Mouse (Mus musculus) C2C12 (cell line): ENCODE measurements at regions not wholly inside any gene's neighbourhood (a gene's known extent, or its start where the extent isn't known, plus 50 kb on each side); places are given as distances from the start of the nearest gene placed in this dataset.

ENCODE experiments used
- H3K27me3 ChIP-seq: one replicate; pipeline ENCODE4 v1.6.1; 2011; ENCODE audit not compliant: control insufficient read depth, insufficient read depth, insufficient read length
- H3K36me3 ChIP-seq: one replicate; pipeline ENCODE4 v1.6.1; 2011; ENCODE audit not compliant: control insufficient read depth, insufficient read depth
- H3K4me3 ChIP-seq: one replicate; pipeline ENCODE4 v1.5.1; 2011; ENCODE audit warnings: mild to moderate bottlenecking, control low read depth; ENCODE audit not compliant: poor library complexity, insufficient read depth, severe bottlenecking
- H3K79me2 ChIP-seq: one replicate; pipeline ENCODE4 v1.6.1; 2011; ENCODE audit not compliant: control insufficient read depth, insufficient read depth
- H3K79me3 ChIP-seq: one replicate; pipeline ENCODE4 v1.6.1; 2011; ENCODE audit warnings: low read depth, control low read depth
- H3ac ChIP-seq: one replicate; pipeline ENCODE3; 2011; ENCODE audit warnings: low read depth; ENCODE audit not compliant: control insufficient read depth, insufficient read length
- CEBPB ChIP-seq: IDR thresholded peaks from one replicate; pipeline ENCODE4 v1.6.1; 2011; ENCODE audit warnings: low read depth, mild to moderate bottlenecking, control low read depth, moderate library complexity
- CTCF ChIP-seq: IDR thresholded peaks from one replicate; pipeline ENCODE4 v1.5.1; 2011; ENCODE audit not compliant: control insufficient read depth, insufficient read depth, insufficient read length
- FOSL1 ChIP-seq: IDR thresholded peaks from one replicate; pipeline ENCODE4 v1.8.0; 2011; ENCODE audit warnings: mild to moderate bottlenecking, low read length; ENCODE audit not compliant: poor library complexity, insufficient read depth, severe bottlenecking
- MAX ChIP-seq: IDR thresholded peaks from one replicate; pipeline ENCODE4 v1.6.1; 2011; ENCODE audit warnings: mild to moderate bottlenecking, control low read depth
- MYOD1 ChIP-seq: IDR thresholded peaks from one replicate; pipeline ENCODE4 v1.6.1; 2011; ENCODE audit warnings: low read depth; ENCODE audit not compliant: control insufficient read depth, insufficient read length
- MYOG ChIP-seq: IDR thresholded peaks from one replicate; pipeline ENCODE4 v1.6.1; 2011; ENCODE audit not compliant: control insufficient read depth, insufficient read length; ENCODE audit errors: extremely low read depth
- USF1 ChIP-seq: IDR thresholded peaks from one replicate; pipeline ENCODE4 v1.6.1; 2011; ENCODE audit warnings: low read depth, mild to moderate bottlenecking, control low read depth, moderate library complexity

DNA sequence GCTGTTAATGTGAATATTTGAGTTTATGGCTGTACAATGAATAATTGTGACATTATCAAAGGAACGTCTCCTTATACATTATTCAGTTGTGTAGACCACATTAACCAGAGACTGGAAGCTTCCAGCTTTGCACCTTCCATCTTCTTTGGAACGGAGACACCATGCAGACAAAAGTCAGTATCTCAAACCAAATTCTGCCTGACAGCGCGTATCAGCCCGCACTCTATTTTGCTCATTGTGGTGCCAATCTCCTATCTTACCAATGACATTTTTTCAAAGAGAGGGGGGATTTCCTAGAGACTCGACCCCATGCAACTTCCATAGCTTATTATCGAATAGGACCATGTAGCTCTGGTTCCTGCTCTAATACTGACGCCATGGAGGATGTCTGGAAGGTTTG lies 69.9 kb upstream of the Tmco5 start:
- no peaks in the 10 kb centered on the region for H3K36me3 ChIP-seq
- H3K79me3 ChIP-seq, result no peaks in the 10 kb centered on the region
- TF ChIP-seq CTCF (no peak), MAX (no peak), USF1 (no peak), FOSL1 (no peak), MYOG (no peak), MYOD1 (no peak), CEBPB (no peak)
- H3ac ChIP-seq, result no peak overlapping the region
- H3K4me3 ChIP-seq, result no peak overlapping the region
- H3K79me2 ChIP-seq, result no peaks in the 10 kb centered on the region
- H3K27me3 ChIP-seq, result no peaks in the 10 kb centered on the region

DNA sequence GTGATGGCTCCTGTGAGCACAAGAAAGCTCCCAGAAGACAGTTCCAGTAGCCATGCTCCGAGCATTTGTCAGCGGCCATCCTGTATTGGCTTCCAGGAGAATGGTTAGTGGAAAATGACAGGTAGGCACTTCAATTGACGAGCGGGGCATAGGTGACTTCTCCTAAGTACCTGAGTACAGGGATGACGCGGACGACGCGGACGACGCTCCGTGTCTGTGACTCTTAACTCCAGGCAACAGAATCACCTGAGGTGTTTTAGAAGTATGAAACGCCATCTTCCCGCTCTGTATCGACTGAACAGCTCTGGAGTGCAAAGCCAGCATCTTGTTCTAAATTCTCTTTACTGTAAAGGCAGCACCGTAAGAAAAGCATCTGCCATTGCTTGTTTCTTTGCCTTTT lies 68.4 kb upstream of the Tmco5 start:
- Histone ChIP-seq H3K79me3 (no peaks in the 10 kb centered on the region), H3K36me3 (no peaks in the 10 kb centered on the region), H3K4me3 (no peak overlapping the region), H3K27me3 (no peaks in the 10 kb centered on the region), H3ac (no peak overlapping the region), H3K79me2 (no peaks in the 10 kb centered on the region)
- no peak for TF ChIP-seq USF1
- no peak for TF ChIP-seq CTCF
- TF ChIP-seq FOSL1, result no peak
- no peak for TF ChIP-seq MAX
- TF ChIP-seq MYOD1, result no peak
- no peak for TF ChIP-seq MYOG
- TF ChIP-seq CEBPB, result no peak

DNA sequence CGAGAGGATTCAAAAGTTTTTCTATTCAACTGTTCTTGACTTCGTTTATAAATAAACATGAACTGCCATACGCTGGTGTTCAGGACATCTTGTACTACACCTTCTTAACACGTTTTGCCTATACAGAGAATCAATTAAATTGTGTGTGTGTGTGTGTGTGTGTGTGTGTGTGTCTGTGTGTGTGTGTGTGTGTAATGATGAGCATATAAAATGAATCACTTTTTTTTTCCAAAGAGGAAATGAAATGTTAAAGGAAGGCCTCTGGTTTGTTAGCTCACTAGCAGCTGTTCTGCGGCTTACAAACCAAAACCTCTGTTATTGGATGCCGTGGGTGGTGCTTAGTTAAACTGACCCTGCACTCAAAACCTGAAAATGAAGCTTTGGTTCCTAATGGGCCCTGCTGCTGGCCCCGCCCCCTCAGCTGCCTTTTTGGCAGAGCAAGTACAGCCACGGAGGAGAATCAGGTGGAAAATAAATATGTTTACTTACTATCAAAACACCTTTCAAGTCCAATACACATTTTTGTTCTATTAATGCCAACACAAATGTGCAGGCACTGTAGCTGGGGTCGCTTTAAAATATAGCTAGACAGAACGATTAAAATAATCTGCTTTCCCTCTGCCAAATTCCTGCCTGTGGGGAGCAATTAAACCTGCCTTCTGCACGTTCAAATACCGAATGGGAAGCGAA lies 65.5 kb upstream of the Tmco5 start:
- H3K79me2 ChIP-seq, result no peaks in the 10 kb centered on the region
- TF ChIP-seq CEBPB (no peak), MAX (no peak), MYOD1 (peak; percentile 28)
- H3K27me3 ChIP-seq, result peaks cover 3% of the 10 kb centered on the region
- H3K4me3 ChIP-seq, result no peak overlapping the region
- H3ac ChIP-seq, result no peak overlapping the region
- no peaks in the 10 kb centered on the region for H3K79me3 ChIP-seq
- H3K36me3 ChIP-seq, result no peaks in the 10 kb centered on the region

DNA sequence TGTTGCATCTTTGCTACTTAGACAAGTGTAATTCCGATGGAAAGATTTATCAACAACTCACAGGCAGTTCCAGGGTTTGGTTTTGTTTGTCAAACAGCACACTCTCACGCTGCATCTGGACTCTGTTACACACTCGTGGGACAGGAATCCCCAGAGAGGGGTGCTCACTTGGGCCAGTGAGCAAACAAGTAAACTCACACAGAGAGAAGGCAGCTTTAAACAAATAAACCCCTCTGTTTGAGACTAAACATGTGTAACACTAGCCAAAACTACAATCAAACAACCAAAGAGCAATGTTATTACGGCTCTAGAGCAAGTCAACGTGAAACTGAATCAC lies 65.0 kb upstream of the Tmco5 start:
- peaks cover 3% of the 10 kb centered on the region for H3K27me3 ChIP-seq
- no peak overlapping the region for H3K4me3 ChIP-seq
- H3K79me3 ChIP-seq, result no peaks in the 10 kb centered on the region
- no peaks in the 10 kb centered on the region for H3K36me3 ChIP-seq
- no peaks in the 10 kb centered on the region for H3K79me2 ChIP-seq
- H3ac ChIP-seq, result no peak overlapping the region
- TF ChIP-seq MYOD1, result no peak
- TF ChIP-seq MAX, result no peak
- TF ChIP-seq FOSL1, result no peak
- no peak for TF ChIP-seq CTCF
- no peak for TF ChIP-seq CEBPB

DNA sequence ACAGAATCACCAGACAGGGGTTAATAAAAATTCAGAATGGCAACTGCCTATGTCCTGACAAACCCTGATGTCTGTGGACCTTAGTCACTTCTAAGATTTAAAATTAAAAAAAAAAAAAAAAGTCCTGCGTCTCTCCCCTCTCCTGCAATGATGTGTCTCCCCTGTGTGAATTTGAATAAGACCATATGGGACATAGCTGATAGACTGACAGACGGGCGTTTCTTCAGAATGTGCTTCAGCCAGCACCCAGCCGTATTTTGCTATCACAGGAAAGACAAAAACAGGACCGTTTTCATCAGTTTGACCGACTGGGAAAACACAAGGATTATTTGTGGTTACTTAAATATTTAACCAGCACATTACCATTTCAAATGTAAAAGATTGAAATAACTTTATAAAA lies 61.4 kb upstream of the Tmco5 start:
- no peak for TF ChIP-seq CTCF
- TF ChIP-seq CEBPB, result no peak
- TF ChIP-seq MAX, result no peak
- TF ChIP-seq FOSL1, result no peak
- TF ChIP-seq MYOG, result no peak
- no peak for TF ChIP-seq USF1
- TF ChIP-seq MYOD1, result no peak
- no peaks in the 10 kb centered on the region for H3K79me3 ChIP-seq
- H3K36me3 ChIP-seq, result no peaks in the 10 kb centered on the region
- H3K27me3 ChIP-seq, result peaks cover 16% of the 10 kb centered on the region
- no peak overlapping the region for H3ac ChIP-seq
- H3K4me3 ChIP-seq, result no peak overlapping the region
- no peaks in the 10 kb centered on the region for H3K79me2 ChIP-seq

DNA sequence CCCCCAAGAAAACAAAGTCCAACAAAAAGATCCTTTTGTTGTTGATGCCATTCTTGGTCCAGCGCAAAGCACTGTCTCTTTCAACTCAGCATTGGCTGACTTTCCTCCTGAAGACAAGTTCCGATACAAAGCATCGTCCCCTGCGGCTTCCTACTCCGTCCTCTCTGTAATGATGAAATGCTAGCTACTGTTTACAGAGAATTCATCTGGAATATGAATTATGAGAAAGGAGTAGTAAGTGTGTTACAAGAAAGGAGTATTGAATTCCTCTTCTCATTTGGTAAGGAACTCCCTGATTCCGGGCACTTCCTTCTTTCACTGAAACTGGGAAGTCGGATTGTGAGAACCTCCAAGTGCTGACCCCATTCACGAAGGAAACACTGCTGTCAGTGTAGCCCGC lies 60.9 kb upstream of the Tmco5 start:
- no peaks in the 10 kb centered on the region for H3K79me3 ChIP-seq
- H3ac ChIP-seq, result no peak overlapping the region
- no peaks in the 10 kb centered on the region for H3K79me2 ChIP-seq
- peaks cover 20% of the 10 kb centered on the region for H3K27me3 ChIP-seq
- H3K36me3 ChIP-seq, result no peaks in the 10 kb centered on the region
- TF ChIP-seq MAX (no peak), CEBPB (no peak), MYOD1 (no peak), CTCF (no peak), MYOG (no peak), FOSL1 (no peak), USF1 (no peak)
- no peak overlapping the region for H3K4me3 ChIP-seq
